Mouse (Mus musculus) erythroid progenitor cell, adult 5-6 weeks (primary cell): ENCODE results near the gene Sppl2b. TPM values are rescaled to one million over a fixed set of nuclear protein-coding genes. Genes with fewer than 3 reads are reported as not detected.
A peak's percentile ranks its signal among the peaks of the same experiment; 100 is the strongest.

Experiments used
- ATAC-seq: replicated peaks from 2 replicates; pipeline ENCODE4 v1.8.0; 2016; ENCODE audit warnings: moderate number of reproducible peaks, mild to moderate bottlenecking, moderate TSS enrichment, inconsistent platforms; ENCODE audit not compliant: poor library complexity, low FRiP score, severe bottlenecking
- total RNA-seq, 2 experiments: library from RNA; stranded (forward) in 1 of 2; stranded (reverse) in 1 of 2; fragments of 150-400 nt in 1 of 2; fragments of 186-747, 209-891 nt in 1 of 2; gene quantifications; 2 replicates each; pipeline versions ENCODE4 v1.2.3 to v1.2.4; 2015 to 2017; ENCODE audit warnings: low replicate concordance in 2 of 2

Gene Sppl2b
- total RNA-seq, 2 experiments from 2014 or later: 270 to 322 TPM

GRCm38 (mm10) chr10:80843087-80843930 lies 11.8 kb upstream of the Sppl2b start:
- no peak for ATAC-seq

- ATAC-seq: no peak
Observed at GRCm38 (mm10) chr10:80843931-80844547, 11.0 kb upstream of the Sppl2b start, which contains the start of gene Lingo3. Gene Lingo3, minus strand, starts transcription at chr10:80844039.

GRCm38 (mm10) chr10:80845055-80845693 lies 9.9 kb upstream of the Sppl2b start:
- no peak for ATAC-seq

- no peak for ATAC-seq
Observed at GRCm38 (mm10) chr10:80845732-80846131, 9.3 kb upstream of the Sppl2b start.

GRCm38 (mm10) chr10:80848571-80848970 lies 6.5 kb upstream of the Sppl2b start:
- ATAC-seq: peak; percentile 47; the same call in 1 of the 2 replicates

- no peak for ATAC-seq
Observed at GRCm38 (mm10) chr10:80855749-80856073, 636 bp downstream of the Sppl2b start.

- ATAC-seq: peak; percentile 28
Observed at GRCm38 (mm10) chr10:80856267-80856666, 1.2 kb downstream of the Sppl2b start.

GRCm38 (mm10) chr10:80856908-80857307 lies 1.8 kb downstream of the Sppl2b start:
- peak; percentile 51 for ATAC-seq

- ATAC-seq: no peak
Observed at GRCm38 (mm10) chr10:80857386-80857785, 2.3 kb downstream of the Sppl2b start.

- peak; percentile 50 for ATAC-seq
Observed at GRCm38 (mm10) chr10:80857848-80858247, 2.8 kb downstream of the Sppl2b start.

GRCm38 (mm10) chr10:80858350-80858935 lies 3.4 kb downstream of the Sppl2b start:
- ATAC-seq: peak; percentile 61

GRCm38 (mm10) chr10:80862305-80862704 lies 7.2 kb downstream of the Sppl2b start:
- ATAC-seq: no peak

- ATAC-seq: no peak
Observed at GRCm38 (mm10) chr10:80864446-80864845, 9.4 kb downstream of the Sppl2b start.

GRCm38 (mm10) chr10:80870993-80871392 lies 15.9 kb downstream of the Sppl2b start:
- no peak for ATAC-seq

- peak; percentile 9; the same call in 1 of the 2 replicates for ATAC-seq
Observed at GRCm38 (mm10) chr10:80871581-80871980, 16.5 kb downstream of the Sppl2b start, which contains the start of gene Tmprss9. Gene Tmprss9, plus strand, starts transcription at chr10:80871848.

GRCm38 (mm10) chr10:80874035-80874434 lies 19.0 kb downstream of the Sppl2b start:
- no peak for ATAC-seq

- ATAC-seq: peak; percentile 55; the same call in 1 of the 2 replicates
Observed at GRCm38 (mm10) chr10:80876028-80876427, 21.0 kb downstream of the Sppl2b start.

GRCm38 (mm10) chr10:80876594-80876993 lies 21.5 kb downstream of the Sppl2b start:
- ATAC-seq: no peak

- ATAC-seq: peak; percentile 83
Observed at GRCm38 (mm10) chr10:80880131-80880641, 25.1 kb downstream of the Sppl2b start.

GRCm38 (mm10) chr10:80880901-80881300 lies 25.8 kb downstream of the Sppl2b start:
- ATAC-seq: no peak
